Mouse (Mus musculus): ENCODE measurements around the gene Ubac2. TPM values are rescaled to one million over a fixed set of nuclear protein-coding genes. Genes with fewer than 3 reads are reported as not detected.
A peak's percentile ranks its signal among the peaks of the same experiment; 100 is the strongest.

Gene Ubac2
- polyA plus RNA-seq, 1 experiment = 39.4 TPM

DNA sequence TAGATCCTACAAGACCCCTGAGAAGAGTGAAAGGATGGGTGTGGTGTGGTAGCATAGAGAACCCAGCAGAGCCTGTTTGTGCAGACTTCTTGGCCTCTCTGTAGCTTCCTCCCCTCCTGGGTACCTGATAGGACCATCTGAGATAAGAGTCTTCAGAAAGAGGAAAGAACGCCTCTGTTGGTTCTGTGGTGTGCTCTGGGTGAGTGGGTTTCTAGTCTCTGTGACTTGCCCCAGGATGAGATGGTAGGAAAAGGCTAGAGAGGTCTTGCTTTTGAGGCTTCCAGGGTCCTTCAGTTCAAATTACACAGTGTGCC lies 117.1 kb downstream of the Ubac2 start:
- TF ChIP-seq POLR2A (IDR thresholded peaks at IDR 0.05; ENCODE audit: borderline replicate concordance, extremely low read depth, insufficient read depth, insufficient read length, poor library complexity, severe bottlenecking) (no peak), CTCF (IDR thresholded peaks at IDR 0.05; ENCODE audit: borderline replicate concordance, extremely low read depth, insufficient read depth, insufficient read length) (no peak)
- DNase-seq (ENCODE audit: low read depth) = no peak

DNA sequence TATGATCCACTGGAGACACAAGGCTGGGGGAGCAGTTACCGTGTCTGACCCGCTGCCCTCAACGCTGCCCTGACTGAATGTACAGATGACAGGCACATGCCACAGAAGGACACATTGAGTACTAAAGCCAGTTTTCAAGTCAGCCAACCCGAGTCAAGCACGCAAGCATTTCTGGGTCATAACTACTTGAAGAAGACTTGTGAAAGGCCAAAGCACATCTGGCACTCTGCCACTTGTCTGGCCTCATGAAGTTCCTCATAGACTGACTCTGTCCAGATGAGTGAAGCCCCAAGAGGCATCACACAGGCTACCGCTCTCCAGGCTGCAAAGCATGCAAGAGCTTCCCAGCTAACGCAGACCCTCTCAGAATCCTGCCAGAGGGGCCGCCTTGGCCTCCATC lies 118.4 kb downstream of the Ubac2 start:
- peak; percentile 13 for DNase-seq (ENCODE audit: low read depth)
- TF ChIP-seq POLR2A (IDR thresholded peaks at IDR 0.05; ENCODE audit: borderline replicate concordance, extremely low read depth, insufficient read depth, insufficient read length, poor library complexity, severe bottlenecking) = no peak
- TF ChIP-seq CTCF (IDR thresholded peaks at IDR 0.05; ENCODE audit: borderline replicate concordance, extremely low read depth, insufficient read depth, insufficient read length) = no peak

DNA sequence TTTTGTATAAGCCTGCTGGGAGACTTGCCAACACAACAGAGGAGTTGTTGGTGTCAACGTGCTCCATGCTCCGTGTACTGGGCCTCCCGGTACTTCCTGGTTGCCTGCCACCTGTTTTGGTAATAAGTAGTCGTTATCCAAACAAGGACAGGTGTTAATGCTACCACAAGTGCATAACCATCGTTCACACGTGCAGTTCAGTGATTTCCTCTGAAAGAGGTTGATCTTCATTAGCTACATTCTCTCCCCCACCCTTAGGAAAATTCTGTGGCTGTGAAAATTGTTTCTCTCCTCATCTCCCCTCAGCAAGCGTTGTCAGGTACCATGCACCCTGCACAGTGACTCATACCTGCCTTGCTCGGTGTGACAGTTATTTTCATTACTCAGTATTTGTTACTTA lies 121.0 kb downstream of the Ubac2 start:
- TF ChIP-seq POLR2A (IDR thresholded peaks at IDR 0.05; ENCODE audit: borderline replicate concordance, extremely low read depth, insufficient read depth, insufficient read length, poor library complexity, severe bottlenecking) (no peak), CTCF (IDR thresholded peaks at IDR 0.05; ENCODE audit: borderline replicate concordance, extremely low read depth, insufficient read depth, insufficient read length) (no peak)
- peak; percentile 26 for DNase-seq (ENCODE audit: low read depth)

DNA sequence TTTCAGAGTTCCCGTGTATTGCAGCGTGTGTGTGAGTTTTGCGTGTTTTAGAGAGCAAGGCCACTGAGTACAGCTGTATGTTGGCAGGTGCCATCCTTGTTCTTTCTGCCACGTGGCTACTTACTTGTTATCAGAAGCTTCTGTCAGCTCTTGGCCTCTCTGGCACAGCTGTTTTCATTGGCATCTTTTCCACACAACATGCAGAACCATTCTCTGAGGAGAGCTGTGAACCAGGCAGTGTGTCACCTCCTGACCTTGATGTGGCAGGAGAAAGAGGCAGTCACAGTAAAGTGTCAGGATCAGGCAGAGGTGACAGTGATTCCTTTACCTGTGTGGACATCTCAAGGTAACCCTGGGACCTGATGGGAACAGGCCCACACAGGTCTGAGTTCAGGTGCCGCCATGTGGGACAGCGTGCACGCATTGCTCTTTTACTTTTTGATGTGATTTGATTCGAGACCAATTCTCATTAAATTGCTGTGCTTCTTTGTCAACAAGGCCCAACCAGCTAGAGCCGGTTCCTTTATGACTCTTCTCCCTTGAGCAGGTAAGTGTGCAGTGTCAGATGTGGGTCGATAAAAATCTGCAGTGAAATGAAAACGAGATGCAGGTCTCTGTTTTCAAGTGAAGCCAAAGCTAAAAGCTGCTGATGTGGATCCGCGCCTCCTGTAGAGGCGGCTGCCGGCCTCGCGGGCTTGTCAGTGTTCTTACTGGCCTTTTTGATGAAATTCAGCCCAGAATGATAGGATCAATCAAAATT lies 122.1 kb downstream of the Ubac2 start:
- no peak for TF ChIP-seq POLR2A (IDR thresholded peaks at IDR 0.05; ENCODE audit: borderline replicate concordance, extremely low read depth, insufficient read depth, insufficient read length, poor library complexity, severe bottlenecking)
- no peak for TF ChIP-seq CTCF (IDR thresholded peaks at IDR 0.05; ENCODE audit: borderline replicate concordance, extremely low read depth, insufficient read depth, insufficient read length)
- peak; percentile 29 for DNase-seq (ENCODE audit: low read depth)

DNA sequence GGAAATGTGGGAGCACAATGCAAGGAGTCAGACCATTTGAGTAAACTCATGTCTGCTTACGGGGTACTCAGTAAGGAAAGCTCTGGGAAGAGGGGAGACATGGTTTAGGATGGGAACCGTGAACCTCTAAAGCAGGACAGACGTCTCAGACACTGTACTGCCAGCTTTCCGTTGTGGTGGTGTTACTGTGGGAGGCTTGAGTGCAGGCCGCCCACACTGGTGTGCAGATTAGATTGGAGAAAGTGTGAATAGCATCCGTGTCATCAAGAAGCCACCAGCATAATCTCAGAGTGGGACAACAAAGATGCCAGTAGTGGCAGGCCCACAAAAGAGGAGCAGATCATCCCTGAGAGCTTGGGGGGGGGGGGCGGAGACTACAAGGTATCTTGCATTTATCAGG lies 123.8 kb downstream of the Ubac2 start:
- DNase-seq (ENCODE audit: low read depth) = no peak
- TF ChIP-seq CTCF (IDR thresholded peaks at IDR 0.05; ENCODE audit: borderline replicate concordance, extremely low read depth, insufficient read depth, insufficient read length) (no peak), POLR2A (IDR thresholded peaks at IDR 0.05; ENCODE audit: borderline replicate concordance, extremely low read depth, insufficient read depth, insufficient read length, poor library complexity, severe bottlenecking) (no peak)

DNA sequence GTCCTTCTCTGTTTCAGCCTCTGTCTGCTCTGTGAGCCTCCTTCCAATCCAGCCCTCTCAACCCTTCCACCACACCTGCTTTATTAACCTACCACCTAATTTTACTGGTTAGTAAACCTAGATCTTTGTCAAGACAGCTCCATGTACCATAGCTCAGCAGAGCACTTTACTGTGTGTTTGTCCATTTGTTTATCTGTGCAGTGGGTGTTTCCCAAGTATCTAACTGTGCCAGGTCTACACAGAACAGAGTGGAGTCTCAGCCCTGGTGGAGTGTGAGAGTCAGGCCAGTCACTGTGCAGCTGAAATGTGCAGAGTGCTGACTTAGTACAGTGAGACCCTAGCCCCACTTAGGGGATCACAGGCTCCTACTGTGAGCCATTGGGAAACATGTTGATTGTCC lies 125.4 kb downstream of the Ubac2 start:
- TF ChIP-seq CTCF (IDR thresholded peaks at IDR 0.05; ENCODE audit: borderline replicate concordance, extremely low read depth, insufficient read depth, insufficient read length) = no peak
- no peak for TF ChIP-seq POLR2A (IDR thresholded peaks at IDR 0.05; ENCODE audit: borderline replicate concordance, extremely low read depth, insufficient read depth, insufficient read length, poor library complexity, severe bottlenecking)
- no peak for DNase-seq (ENCODE audit: low read depth)

DNA sequence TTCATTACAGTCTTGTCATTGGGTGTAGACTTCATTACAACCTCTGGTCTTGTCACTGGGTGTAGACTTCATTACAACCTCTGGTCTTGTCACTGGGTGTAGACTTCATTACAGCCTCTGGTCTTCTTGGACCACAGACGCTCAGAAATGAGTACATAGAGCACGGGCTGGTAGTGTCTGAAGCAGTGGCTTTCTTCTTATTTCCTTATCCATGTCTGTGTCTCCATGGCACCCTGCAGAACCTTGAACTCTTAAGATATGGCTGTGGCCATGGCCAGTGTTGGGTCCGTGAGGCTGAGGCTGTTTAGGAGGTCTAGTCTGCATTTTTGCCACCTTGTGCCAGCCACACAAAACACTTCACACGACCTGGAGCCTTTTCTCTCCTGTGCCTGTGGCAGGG lies 129.8 kb downstream of the Ubac2 start:
- TF ChIP-seq POLR2A (IDR thresholded peaks at IDR 0.05; ENCODE audit: borderline replicate concordance, extremely low read depth, insufficient read depth, insufficient read length, poor library complexity, severe bottlenecking) (no peak), CTCF (IDR thresholded peaks at IDR 0.05; ENCODE audit: borderline replicate concordance, extremely low read depth, insufficient read depth, insufficient read length) (no peak)
- no peak for DNase-seq (ENCODE audit: low read depth)

DNA sequence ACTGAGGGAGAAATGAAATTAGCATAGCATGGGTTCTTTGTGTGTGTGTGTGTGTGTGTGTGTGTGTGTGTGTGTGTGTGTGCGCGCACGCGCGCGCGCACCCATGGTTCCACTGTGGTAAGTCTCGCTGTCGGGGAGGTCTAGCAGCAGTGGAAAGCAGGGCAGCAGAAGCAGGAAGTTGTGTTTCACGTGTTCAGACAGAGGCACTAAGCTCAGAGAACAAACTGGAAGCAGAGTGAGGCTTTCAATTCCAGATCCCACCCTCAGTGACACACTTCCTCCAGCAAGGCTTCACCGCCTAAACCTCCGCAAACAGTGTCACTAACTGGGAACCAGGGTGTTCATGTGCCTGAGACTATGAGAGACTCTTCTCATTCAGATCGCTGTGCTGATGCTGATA lies 131.1 kb downstream of the Ubac2 start:
- DNase-seq (ENCODE audit: low read depth) = no peak
- no peak for TF ChIP-seq POLR2A (IDR thresholded peaks at IDR 0.05; ENCODE audit: borderline replicate concordance, extremely low read depth, insufficient read depth, insufficient read length, poor library complexity, severe bottlenecking)
- no peak for TF ChIP-seq CTCF (IDR thresholded peaks at IDR 0.05; ENCODE audit: borderline replicate concordance, extremely low read depth, insufficient read depth, insufficient read length)

DNA sequence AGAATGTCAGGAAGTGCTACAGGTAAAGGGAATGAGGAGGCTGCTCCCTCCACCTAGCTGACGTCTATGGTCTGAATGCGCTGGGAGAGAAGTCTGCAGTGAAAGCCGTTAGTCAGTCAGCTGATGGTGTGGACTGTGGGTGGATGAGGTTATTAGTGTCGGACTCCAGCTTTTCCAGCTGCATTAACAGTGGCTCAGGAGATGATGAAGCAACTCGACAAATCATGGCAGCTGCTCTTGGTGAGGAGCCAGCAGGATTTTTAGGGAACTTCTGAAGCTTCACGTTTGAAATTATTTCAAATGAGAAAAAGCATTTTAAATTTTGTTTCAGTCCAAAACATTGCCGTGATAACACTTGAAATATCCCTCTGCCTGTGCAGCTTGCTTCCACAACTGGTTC lies 131.9 kb downstream of the Ubac2 start:
- peak; percentile 3 for DNase-seq (ENCODE audit: low read depth)
- TF ChIP-seq CTCF (IDR thresholded peaks at IDR 0.05; ENCODE audit: borderline replicate concordance, extremely low read depth, insufficient read depth, insufficient read length) = no peak
- TF ChIP-seq POLR2A (IDR thresholded peaks at IDR 0.05; ENCODE audit: borderline replicate concordance, extremely low read depth, insufficient read depth, insufficient read length, poor library complexity, severe bottlenecking) = no peak

DNA sequence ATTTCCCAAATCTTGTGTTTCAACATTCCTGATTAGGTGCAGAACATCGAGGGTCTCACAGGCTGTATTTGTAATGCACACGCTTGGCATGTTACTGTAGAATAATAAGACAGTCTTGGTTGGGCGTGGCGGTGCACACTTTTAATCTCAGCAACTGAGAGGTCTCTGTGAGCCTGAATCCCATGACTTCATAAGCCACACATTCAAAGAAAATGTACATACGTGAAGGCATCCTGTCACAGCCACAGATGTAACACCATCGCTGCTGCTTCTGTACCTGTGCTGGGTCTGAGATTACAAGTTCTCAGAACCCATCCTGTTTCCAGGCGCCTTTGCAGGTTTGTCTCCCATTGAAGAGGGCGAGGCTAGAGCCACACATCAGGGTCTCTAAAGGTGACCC lies 133.3 kb downstream of the Ubac2 start:
- DNase-seq (ENCODE audit: low read depth) = no peak
- TF ChIP-seq CTCF (IDR thresholded peaks at IDR 0.05; ENCODE audit: borderline replicate concordance, extremely low read depth, insufficient read depth, insufficient read length) = no peak
- no peak for TF ChIP-seq POLR2A (IDR thresholded peaks at IDR 0.05; ENCODE audit: borderline replicate concordance, extremely low read depth, insufficient read depth, insufficient read length, poor library complexity, severe bottlenecking)

DNA sequence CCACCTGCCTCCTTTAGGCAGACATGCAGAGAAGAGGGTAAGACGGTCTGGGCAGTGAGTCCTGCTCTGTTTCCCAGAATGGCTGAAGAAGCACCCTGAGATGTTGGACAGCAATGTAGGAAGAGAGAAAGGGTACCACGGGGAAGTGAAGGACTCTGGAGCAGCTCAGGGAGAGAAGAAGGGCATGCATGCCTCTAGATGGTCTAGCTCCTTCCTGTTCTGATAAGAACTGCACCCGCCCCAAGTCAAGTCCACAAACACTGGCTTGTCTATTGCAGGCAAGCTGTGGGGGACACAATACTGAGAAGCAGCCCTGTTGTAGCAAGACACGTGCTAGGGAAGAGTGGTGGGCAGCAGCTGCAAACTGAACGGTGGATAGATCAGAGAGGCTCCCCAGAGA lies 133.8 kb downstream of the Ubac2 start:
- TF ChIP-seq POLR2A (IDR thresholded peaks at IDR 0.05; ENCODE audit: borderline replicate concordance, extremely low read depth, insufficient read depth, insufficient read length, poor library complexity, severe bottlenecking) (no peak), CTCF (IDR thresholded peaks at IDR 0.05; ENCODE audit: borderline replicate concordance, extremely low read depth, insufficient read depth, insufficient read length) (no peak)

DNA sequence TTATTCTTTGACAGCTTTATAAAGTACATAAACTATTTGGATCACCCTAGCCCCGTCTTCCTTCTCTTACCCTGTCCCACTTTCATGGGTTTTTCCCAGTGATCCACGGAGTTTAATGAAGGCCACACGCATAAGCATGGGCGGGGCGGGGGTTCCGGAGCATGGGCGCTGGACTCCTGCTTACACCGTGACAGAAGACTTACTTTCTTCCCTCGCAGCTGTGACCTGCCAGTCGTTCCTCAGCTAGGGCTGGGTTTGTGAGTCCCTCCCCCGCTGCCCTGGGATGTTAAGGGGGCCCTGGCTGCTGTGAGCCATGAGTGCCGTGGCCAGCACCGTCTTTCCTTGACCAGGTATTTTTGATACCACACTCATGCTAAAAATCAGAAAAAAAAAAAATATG lies 134.4 kb downstream of the Ubac2 start:
- TF ChIP-seq POLR2A (IDR thresholded peaks at IDR 0.05; ENCODE audit: borderline replicate concordance, extremely low read depth, insufficient read depth, insufficient read length, poor library complexity, severe bottlenecking) = no peak
- no peak for TF ChIP-seq CTCF (IDR thresholded peaks at IDR 0.05; ENCODE audit: borderline replicate concordance, extremely low read depth, insufficient read depth, insufficient read length)
- DNase-seq (ENCODE audit: low read depth) = no peak

More for the DNA sequence above, 133.8 kb downstream of the Ubac2 start:
- DNase-seq (ENCODE audit: low read depth) = no peak

All from brain, embryonic 14.5 days (tissue).